Mouse (Mus musculus) 3134 (cell line): ENCODE measurements around the gene Trim65.

ENCODE experiments used
- DNase-seq: peaks from one replicate; pipeline ENCODE4 v3.0.0-alpha.2; 2011; ENCODE audit warnings: low spot score; ENCODE audit not compliant: insufficient read length; ENCODE audit errors: extremely low read depth

Trim65 gene

GRCm38 (mm10) chr11:116130488-116131205 lies at the start of gene Trim65:
Gene Trim65, minus strand, starts transcription at chr11:116131128.
- peak; percentile 96 for DNase-seq

GRCm38 (mm10) chr11:116178411-116179121 lies 47.6 kb upstream of the Trim65 start:
- no peak for DNase-seq

GRCm38 (mm10) chr11:116176010-116176409 lies 45.1 kb upstream of the Trim65 start:
- DNase-seq = no peak

GRCm38 (mm10) chr11:116174775-116175448 lies 44.0 kb upstream of the Trim65 start:
- DNase-seq = no peak

GRCm38 (mm10) chr11:116171959-116172358 lies 41.0 kb upstream of the Trim65 start:
- DNase-seq = no peak

GRCm38 (mm10) chr11:116170003-116170800 lies 39.3 kb upstream of the Trim65 start:
- no peak for DNase-seq

- DNase-seq = no peak
Observed at GRCm38 (mm10) chr11:116169214-116169613, 38.3 kb upstream of the Trim65 start.

GRCm38 (mm10) chr11:116167884-116168439 lies 37.0 kb upstream of the Trim65 start, which contains the start of gene Fbf1:
Gene Fbf1, minus strand, starts transcription at chr11:116168166.
- DNase-seq = peak; percentile 95

- peak; percentile 55 for DNase-seq
Observed at GRCm38 (mm10) chr11:116167232-116167631, 36.3 kb upstream of the Trim65 start.

GRCm38 (mm10) chr11:116163002-116163401 lies 32.1 kb upstream of the Trim65 start:
- no peak for DNase-seq

GRCm38 (mm10) chr11:116162146-116162545 lies 31.2 kb upstream of the Trim65 start:
- DNase-seq = no peak

- DNase-seq = no peak
Observed at GRCm38 (mm10) chr11:116161312-116161711, 30.4 kb upstream of the Trim65 start.

- no peak for DNase-seq
Observed at GRCm38 (mm10) chr11:116150960-116151359, 20.0 kb upstream of the Trim65 start.

- no peak for DNase-seq
Observed at GRCm38 (mm10) chr11:116149341-116149740, 18.4 kb upstream of the Trim65 start.

GRCm38 (mm10) chr11:116148761-116149221 lies 17.9 kb upstream of the Trim65 start:
- no peak for DNase-seq

- no peak for DNase-seq
Observed at GRCm38 (mm10) chr11:116146294-116146985, 15.5 kb upstream of the Trim65 start.

- DNase-seq = no peak
Observed at GRCm38 (mm10) chr11:116145481-116146293, 14.8 kb upstream of the Trim65 start.

- no peak for DNase-seq
Observed at GRCm38 (mm10) chr11:116143468-116143867, 12.5 kb upstream of the Trim65 start.
